Comparison of ENCODE assay signal across 12 mouse cellular contexts in genomic region chr12:73632671-73633244, GRCm38 (mm10). TPM values are rescaled to one million over a fixed set of nuclear protein-coding genes. Genes with fewer than 3 reads are reported as not detected.
DNase-seq lines count a peak whose midpoint lies in the region; ATAC-seq and TF ChIP-seq lines count a peak whose summit lies in the region.
"Had no signal": no experiment of that assay in that cellular context is flagged by ENCODE, and none has a peak within 500 bp of the region (broad histone marks: within the 10 kb centered on the region; RNA-seq: fewer than 3 reads in every experiment).

No protein-coding gene starts in this region.

- H3K4me1 ChIP-seq in midbrain, postnatal 0 days (ENCODE audit: insufficient read depth, low read length): no peaks in the 10 kb centered on the region

- no peaks in the 10 kb centered on the region for H3K27me3 ChIP-seq in midbrain, postnatal 0 days (ENCODE audit: insufficient read depth, low read length)
- H3K27me3 ChIP-seq: hindbrain, embryonic 12.5 days; limb, embryonic 15.5 days had no signal

- no peaks in the 10 kb centered on the region for H3K36me3 ChIP-seq in midbrain, postnatal 0 days (ENCODE audit: insufficient read depth, low read length)
- H3K36me3 ChIP-seq: hindbrain, embryonic 12.5 days; limb, embryonic 15.5 days had no signal

- H3K4me2 ChIP-seq in midbrain, postnatal 0 days (ENCODE audit: low read depth, low read length, poor library complexity, severe bottlenecking): no peak overlapping the region
- H3K4me2 ChIP-seq: hindbrain, embryonic 12.5 days; limb, embryonic 15.5 days had no signal

- H3K9me3 ChIP-seq in midbrain, postnatal 0 days (ENCODE audit: low read length): no peaks in the 10 kb centered on the region
- H3K9me3 ChIP-seq: hindbrain, embryonic 12.5 days; limb, embryonic 15.5 days had no signal

- ATAC-seq in midbrain, postnatal 0 days (ENCODE audit: low FRiP score): no peak

- no peak overlapping the region for H3K27ac ChIP-seq in midbrain, postnatal 0 days (ENCODE audit: low read depth, low read length)
- H3K27ac ChIP-seq: hindbrain, embryonic 12.5 days; limb, embryonic 15.5 days had no signal

- TF ChIP-seq CTCF in midbrain, postnatal 0 days (IDR thresholded peaks at IDR 0.05): no peak

- peak; percentile 26 to 52 for DNase-seq in adrenal gland, adult (ENCODE audit: inconsistent age in 2 of 2, low spot score in 1 of 2)
- DNase-seq in adrenal gland, postnatal 4 days (ENCODE audit: low spot score in 2 of 2): no peak
- peak; percentile 21 for DNase-seq in thymus, postnatal 14 days
- no peak for DNase-seq in thymus, postnatal 10 days (ENCODE audit: low spot score in 2 of 2)
- DNase-seq in kidney, postnatal 36 days: peak; percentile 74 to 80
- no peak for DNase-seq in left cerebral cortex, postnatal 14 days (ENCODE audit: low spot score in 2 of 2)
- no peak for DNase-seq in T-cell, adult 2 months (ENCODE audit: low spot score)
- no peak for DNase-seq in midbrain, postnatal 0 days (ENCODE audit: low spot score)
- DNase-seq: cerebellum, adult 8-10 months had no signal

- H3K9ac ChIP-seq in midbrain, postnatal 0 days (replicated peaks; ENCODE audit: low read length, poor library complexity, severe bottlenecking): no peak overlapping the region
- H3K9ac ChIP-seq: hindbrain, embryonic 12.5 days; limb, embryonic 15.5 days had no signal

- no peak overlapping the region for H3K4me3 ChIP-seq in midbrain, postnatal 0 days (ENCODE audit: low read depth, low read length)
- H3K4me3 ChIP-seq: hindbrain, embryonic 12.5 days; limb, embryonic 15.5 days; myocyte had no signal

- 21% methylated on average over 8 of the region's 8 CpGs for WGBS in midbrain, postnatal 0 days

- intact Hi-C loops in left cerebral cortex, postnatal 14 days (cut with DNase I): no loop called here

RNA-seq across cellular contexts. Expression of gene Prkch, which starts 48.2 kb away (rescaled TPM):
- 10 to 100 TPM; 19.3 to 21.3 TPM for total RNA-seq in adrenal gland, postnatal 4 days (2021)
- 1 to 10 TPM; 4.2 to 4.5 TPM for total RNA-seq in left cerebral cortex, postnatal 14 days (2021)
- 16.2 and 20.0 TPM in 2 replicates for total RNA-seq in midbrain, postnatal 0 days (2014; rRNA removed)
- 6.9 and 9.9 TPM in 2 replicates for polyA plus RNA-seq in midbrain, postnatal 0 days (2015; fragmentation: Nextera tagmentation; extraction: Ambion mirVana)

Comparison
In these comparisons a context has a peak if more than half of its experiments do, and no peak if none do; other contexts are left out.
1. DNase-seq: peak in adrenal gland, adult (2 of 2), thymus, postnatal 14 days (single experiment) and kidney, postnatal 36 days (2 of 2); none in adrenal gland, postnatal 4 days (0 of 2), thymus, postnatal 10 days (0 of 2), left cerebral cortex, postnatal 14 days (0 of 2), T-cell, adult 2 months (single experiment) and midbrain, postnatal 0 days (single experiment).